Mouse (Mus musculus): ENCODE measurements around the gene Zfp648. TPM values are rescaled to one million over a fixed set of nuclear protein-coding genes. Genes with fewer than 3 reads are reported as not detected.
A peak's percentile ranks its signal among the peaks of the same experiment; 100 is the strongest.

Zfp648 gene
- polyA plus RNA-seq, 1 experiment from 2014 or later = 0.41 TPM

DNA sequence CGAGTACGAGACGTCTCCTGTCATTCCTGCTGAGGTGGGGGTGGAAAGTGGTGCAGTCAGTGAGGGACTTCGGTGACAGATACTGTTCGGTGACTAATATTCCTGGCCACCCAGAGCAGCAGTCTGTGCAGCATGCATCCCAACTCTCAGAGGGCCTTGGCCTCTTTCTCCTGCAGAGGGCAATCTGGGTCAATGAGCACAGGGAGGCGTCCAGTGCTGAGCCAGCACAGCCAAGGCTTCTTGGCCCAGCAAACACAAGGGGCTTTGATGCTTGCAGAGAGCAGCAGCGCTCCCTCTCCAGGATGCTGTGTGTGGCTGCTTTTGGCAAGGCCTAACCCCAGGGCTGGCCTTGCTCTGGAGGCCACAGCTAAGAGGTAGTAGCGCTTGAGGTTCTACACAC is 1.6 kb downstream of the Zfp648 start:
- Histone ChIP-seq H3K4me3 (ENCODE audit: low read depth, low read length) (no peak overlapping the region), H3K9ac (ENCODE audit: low read length) (no peak overlapping the region), H3K27ac (ENCODE audit: low read depth, low read length) (no peak overlapping the region), H3K27me3 (replicated peaks; ENCODE audit: control insufficient read depth, insufficient read depth, low read length) (peaks cover 23% of the 10 kb centered on the region), H3K4me1 (ENCODE audit: control insufficient read depth, insufficient read depth, low read length) (no peaks in the 10 kb centered on the region), H3K36me3 (ENCODE audit: control insufficient read depth, insufficient read depth, low read length) (no peaks in the 10 kb centered on the region), H3K4me2 (ENCODE audit: low read length) (no peak overlapping the region), H3K9me3 (replicated peaks; ENCODE audit: control insufficient read depth, low read length) (no peaks in the 10 kb centered on the region)
- no peak for DNase-seq (ENCODE audit: low spot score)
- 68% methylated on average over 8 of the region's 8 CpGs for WGBS
- no peak for ATAC-seq

DNA sequence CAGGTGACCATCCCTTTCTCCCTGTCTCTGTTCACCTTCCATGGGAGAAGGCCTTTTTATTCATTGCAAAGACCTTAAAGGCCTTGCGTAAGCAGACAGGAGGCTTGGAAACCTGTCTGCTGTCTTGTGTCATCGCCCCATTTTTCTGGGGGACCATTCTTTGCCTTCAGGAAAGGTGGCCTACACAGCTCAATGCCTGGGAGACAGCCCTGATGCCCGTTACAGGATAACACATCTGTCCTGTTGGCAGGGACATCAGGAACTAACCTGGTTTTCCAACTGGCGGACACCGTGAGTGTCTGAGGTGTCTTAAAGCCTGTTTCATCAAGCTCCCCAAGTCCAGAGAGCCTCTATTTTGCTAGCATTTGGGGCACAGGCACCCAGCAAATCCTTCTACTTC is 2.4 kb downstream of the Zfp648 start:
- Histone ChIP-seq H3K27ac (ENCODE audit: low read depth, low read length) (no peak overlapping the region), H3K9me3 (replicated peaks; ENCODE audit: control insufficient read depth, low read length) (no peaks in the 10 kb centered on the region), H3K27me3 (replicated peaks; ENCODE audit: control insufficient read depth, insufficient read depth, low read length) (peaks cover 23% of the 10 kb centered on the region), H3K9ac (ENCODE audit: low read length) (no peak overlapping the region), H3K4me1 (ENCODE audit: control insufficient read depth, insufficient read depth, low read length) (no peaks in the 10 kb centered on the region), H3K4me3 (ENCODE audit: low read depth, low read length) (no peak overlapping the region), H3K4me2 (ENCODE audit: low read length) (no peak overlapping the region), H3K36me3 (ENCODE audit: control insufficient read depth, insufficient read depth, low read length) (no peaks in the 10 kb centered on the region)
- WGBS = 91% methylated on average over 5 of the region's 5 CpGs
- DNase-seq (ENCODE audit: low spot score) = no peak
- ATAC-seq = no peak

DNA sequence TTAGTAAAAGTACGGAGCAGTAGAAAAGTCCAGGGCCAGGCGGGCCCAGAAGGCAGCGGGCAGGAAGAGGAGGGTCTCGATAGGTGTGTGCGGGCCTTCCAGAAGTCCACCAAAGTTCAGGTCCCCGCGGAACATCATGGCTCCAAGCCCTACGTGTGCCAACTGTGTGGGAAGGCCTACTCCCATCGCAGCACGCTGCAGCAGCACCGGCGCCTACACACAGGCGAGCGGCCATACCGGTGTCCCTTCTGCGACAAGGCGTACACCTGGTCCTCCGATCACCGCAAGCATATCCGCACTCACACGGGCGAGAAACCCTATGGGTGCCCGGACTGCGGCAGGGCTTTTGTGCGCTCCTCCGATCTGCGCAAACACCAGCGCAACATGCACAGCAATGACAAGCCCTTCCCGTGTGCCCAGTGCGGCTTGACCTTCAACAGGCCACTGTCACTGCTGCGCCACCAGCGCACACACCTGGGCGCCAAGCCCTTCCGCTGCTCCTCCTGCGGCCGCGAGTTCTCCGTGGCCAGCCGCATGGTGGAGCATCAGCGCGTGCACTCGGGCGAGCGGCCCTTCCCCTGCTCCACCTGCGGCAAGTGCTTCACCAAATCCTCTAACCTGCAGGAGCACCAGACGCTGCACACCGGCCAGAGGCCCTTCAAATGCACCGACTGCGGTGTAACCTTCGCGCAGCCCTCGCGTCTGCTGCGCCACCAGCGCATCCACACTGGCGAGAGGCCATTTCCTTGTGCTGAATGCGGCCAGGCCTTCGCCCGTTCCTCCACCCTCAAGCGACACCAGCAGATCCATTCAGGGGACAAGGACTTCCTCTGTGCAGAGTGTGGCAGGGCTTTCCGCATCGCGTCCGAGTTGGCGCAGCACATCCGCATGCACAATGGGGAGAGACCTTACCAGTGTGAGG is 3.9 kb downstream of the Zfp648 start:
- H3K9ac ChIP-seq (ENCODE audit: low read length) = peak overlapping the region; percentile 54
- peaks cover 23% of the 10 kb centered on the region for H3K27me3 ChIP-seq (replicated peaks; ENCODE audit: control insufficient read depth, insufficient read depth, low read length)
- no peaks in the 10 kb centered on the region for H3K4me1 ChIP-seq (ENCODE audit: control insufficient read depth, insufficient read depth, low read length)
- ATAC-seq (peak; percentile 54), DNase-seq (ENCODE audit: low spot score) (peak; percentile 35)
- H3K4me3 ChIP-seq (ENCODE audit: low read depth, low read length) = peak overlapping the region; percentile 34
- peak overlapping the region; percentile 63 for H3K4me2 ChIP-seq (ENCODE audit: low read length)
- no peaks in the 10 kb centered on the region for H3K9me3 ChIP-seq (replicated peaks; ENCODE audit: control insufficient read depth, low read length)
- no peaks in the 10 kb centered on the region for H3K36me3 ChIP-seq (ENCODE audit: control insufficient read depth, insufficient read depth, low read length)
- 10% methylated on average over 66 of the region's 66 CpGs for WGBS
- H3K27ac ChIP-seq (ENCODE audit: low read depth, low read length) = no peak overlapping the region

DNA sequence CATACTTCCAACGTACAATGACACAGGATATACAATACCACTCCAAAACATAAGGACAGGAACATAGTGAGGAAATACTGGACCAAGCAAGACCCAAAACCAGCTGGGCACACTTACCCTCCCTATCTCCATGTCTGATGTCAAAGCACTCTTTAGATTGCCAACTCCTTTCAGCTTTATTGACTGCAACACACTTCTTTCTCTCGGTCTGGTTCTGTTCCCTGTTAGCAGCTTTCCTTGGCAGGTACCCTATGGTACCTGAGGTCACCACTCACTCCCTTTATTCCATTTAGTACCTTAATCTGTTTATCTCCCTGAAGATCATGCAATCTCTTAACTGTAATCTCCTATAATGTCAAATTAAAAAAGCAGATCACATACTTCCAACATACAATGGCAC is 19.0 kb downstream of the Zfp648 start:
- H3K4me1 ChIP-seq (ENCODE audit: control insufficient read depth, insufficient read depth, low read length) = no peaks in the 10 kb centered on the region
- no peaks in the 10 kb centered on the region for H3K36me3 ChIP-seq (ENCODE audit: control insufficient read depth, insufficient read depth, low read length)
- H3K27ac ChIP-seq (ENCODE audit: low read depth, low read length) = no peak overlapping the region
- H3K9ac ChIP-seq (ENCODE audit: low read length) = no peak overlapping the region
- ATAC-seq (no peak), DNase-seq (ENCODE audit: low spot score) (no peak)
- H3K27me3 ChIP-seq (replicated peaks; ENCODE audit: control insufficient read depth, insufficient read depth, low read length) = no peaks in the 10 kb centered on the region
- 84% methylated on average over 2 of the region's 2 CpGs for WGBS
- H3K9me3 ChIP-seq (replicated peaks; ENCODE audit: control insufficient read depth, low read length) = no peaks in the 10 kb centered on the region
- H3K4me3 ChIP-seq (ENCODE audit: low read depth, low read length) = no peak overlapping the region
- no peak overlapping the region for H3K4me2 ChIP-seq (ENCODE audit: low read length)

DNA sequence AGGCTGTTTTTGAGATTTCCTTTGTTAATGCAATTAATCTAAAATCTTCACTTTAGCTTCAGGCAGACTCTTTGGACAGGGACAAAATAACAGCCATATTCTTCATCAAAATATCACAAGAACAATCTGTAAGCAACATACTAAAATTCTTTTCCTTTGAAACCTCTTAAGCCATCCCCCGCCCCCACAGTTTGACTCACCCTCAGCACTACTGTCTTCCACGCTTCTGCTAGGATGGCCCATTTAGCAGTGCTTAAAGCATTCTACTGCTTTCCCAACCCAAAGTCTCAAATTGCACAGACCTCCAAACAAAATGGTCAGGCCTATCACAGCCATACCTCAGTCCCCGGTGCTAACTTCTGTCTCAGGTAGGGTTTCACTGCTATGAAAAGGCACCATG is 19.6 kb downstream of the Zfp648 start:
- WGBS = 90% methylated on average over 3 of the region's 3 CpGs
- no peak overlapping the region for H3K4me3 ChIP-seq (ENCODE audit: low read depth, low read length)

DNA sequence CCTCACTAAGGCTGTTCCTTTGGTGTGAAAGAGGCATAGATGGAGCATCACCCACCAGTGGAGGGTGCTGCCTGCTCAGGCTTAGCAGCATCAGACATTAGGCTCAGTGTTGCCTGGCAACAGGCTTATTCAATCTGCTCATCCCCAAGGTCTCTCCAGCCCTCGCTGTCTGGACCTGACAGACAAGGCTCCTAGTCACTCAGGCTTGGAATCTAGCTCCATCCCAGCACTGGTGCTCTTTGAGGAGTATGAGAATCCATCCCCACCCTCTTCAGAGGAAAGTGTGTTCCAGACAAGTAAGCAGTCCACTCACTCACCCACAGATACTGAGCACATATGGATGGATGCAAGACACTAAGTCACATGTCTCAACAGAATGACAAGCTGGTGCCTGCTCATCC is 22.8 kb downstream of the Zfp648 start:
- no peaks in the 10 kb centered on the region for H3K36me3 ChIP-seq (ENCODE audit: control insufficient read depth, insufficient read depth, low read length)
- no peak overlapping the region for H3K4me3 ChIP-seq (ENCODE audit: low read depth, low read length)
- H3K9me3 ChIP-seq (replicated peaks; ENCODE audit: control insufficient read depth, low read length) = no peaks in the 10 kb centered on the region
- WGBS = 8% methylated on average over 1 of the region's 1 CpGs
- no peaks in the 10 kb centered on the region for H3K4me1 ChIP-seq (ENCODE audit: control insufficient read depth, insufficient read depth, low read length)
- no peak overlapping the region for H3K9ac ChIP-seq (ENCODE audit: low read length)
- H3K4me2 ChIP-seq (ENCODE audit: low read length) = no peak overlapping the region
- no peak for ATAC-seq
- no peak overlapping the region for H3K27ac ChIP-seq (ENCODE audit: low read depth, low read length)
- no peaks in the 10 kb centered on the region for H3K27me3 ChIP-seq (replicated peaks; ENCODE audit: control insufficient read depth, insufficient read depth, low read length)
- DNase-seq (ENCODE audit: low spot score) = peak; percentile 50

More for the DNA sequence above, 19.6 kb downstream of the Zfp648 start:
- DNase-seq (ENCODE audit: low spot score) (no peak), ATAC-seq (no peak)
- Histone ChIP-seq H3K27ac (ENCODE audit: low read depth, low read length) (no peak overlapping the region), H3K27me3 (replicated peaks; ENCODE audit: control insufficient read depth, insufficient read depth, low read length) (no peaks in the 10 kb centered on the region), H3K36me3 (ENCODE audit: control insufficient read depth, insufficient read depth, low read length) (no peaks in the 10 kb centered on the region), H3K4me2 (ENCODE audit: low read length) (no peak overlapping the region), H3K4me1 (ENCODE audit: control insufficient read depth, insufficient read depth, low read length) (no peaks in the 10 kb centered on the region), H3K9me3 (replicated peaks; ENCODE audit: control insufficient read depth, low read length) (no peaks in the 10 kb centered on the region), H3K9ac (ENCODE audit: low read length) (no peak overlapping the region)

DNA sequence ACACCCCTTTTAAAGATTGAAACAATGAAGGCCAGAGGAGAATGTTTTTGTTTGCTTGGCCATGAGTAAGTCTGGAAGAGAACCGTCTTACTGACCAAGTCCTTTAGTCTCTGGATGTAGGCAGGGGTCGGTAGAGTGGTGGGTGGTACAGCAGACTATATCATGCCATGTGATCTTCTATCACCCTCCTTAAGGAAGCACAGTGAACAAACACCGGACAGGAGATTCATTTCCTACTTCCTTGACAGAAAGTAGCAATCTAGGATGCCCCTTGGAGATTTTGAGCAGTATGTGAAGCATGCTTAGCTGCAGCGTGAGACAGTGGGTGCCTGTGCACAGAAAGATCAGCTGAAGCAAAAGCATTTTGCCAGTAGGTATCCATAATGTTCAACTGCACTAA is 31.6 kb downstream of the Zfp648 start:
- Histone ChIP-seq H3K27ac (ENCODE audit: low read depth, low read length) (no peak overlapping the region), H3K27me3 (replicated peaks; ENCODE audit: control insufficient read depth, insufficient read depth, low read length) (no peaks in the 10 kb centered on the region), H3K36me3 (ENCODE audit: control insufficient read depth, insufficient read depth, low read length) (no peaks in the 10 kb centered on the region), H3K4me2 (ENCODE audit: low read length) (no peak overlapping the region), H3K4me1 (ENCODE audit: control insufficient read depth, insufficient read depth, low read length) (no peaks in the 10 kb centered on the region), H3K9ac (ENCODE audit: low read length) (no peak overlapping the region), H3K9me3 (replicated peaks; ENCODE audit: control insufficient read depth, low read length) (no peaks in the 10 kb centered on the region), H3K4me3 (ENCODE audit: low read depth, low read length) (no peak overlapping the region)
- ATAC-seq = no peak
- WGBS = 86% methylated on average over 4 of the region's 4 CpGs
- no peak for DNase-seq (ENCODE audit: low spot score)

DNA sequence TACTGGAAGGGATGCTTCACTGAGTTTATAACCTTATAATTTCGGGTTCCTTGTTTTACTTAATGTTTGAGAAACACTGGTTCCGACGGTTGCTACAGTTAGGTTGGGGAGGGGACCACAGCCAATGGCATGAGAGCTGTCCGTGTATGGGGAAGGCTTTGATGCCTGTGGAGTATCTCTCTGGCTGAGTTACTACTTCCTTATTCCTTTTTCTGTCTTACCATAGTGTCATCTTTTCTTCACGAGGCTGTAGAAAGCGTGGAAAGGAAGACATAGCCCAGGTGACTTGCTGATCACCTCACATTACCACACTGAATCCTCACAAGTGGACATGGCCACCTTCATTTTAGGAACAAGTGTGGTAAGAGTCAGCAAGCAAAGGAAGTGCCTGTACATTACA is 32.0 kb downstream of the Zfp648 start:
- WGBS = 87% methylated on average over 6 of the region's 6 CpGs

DNA sequence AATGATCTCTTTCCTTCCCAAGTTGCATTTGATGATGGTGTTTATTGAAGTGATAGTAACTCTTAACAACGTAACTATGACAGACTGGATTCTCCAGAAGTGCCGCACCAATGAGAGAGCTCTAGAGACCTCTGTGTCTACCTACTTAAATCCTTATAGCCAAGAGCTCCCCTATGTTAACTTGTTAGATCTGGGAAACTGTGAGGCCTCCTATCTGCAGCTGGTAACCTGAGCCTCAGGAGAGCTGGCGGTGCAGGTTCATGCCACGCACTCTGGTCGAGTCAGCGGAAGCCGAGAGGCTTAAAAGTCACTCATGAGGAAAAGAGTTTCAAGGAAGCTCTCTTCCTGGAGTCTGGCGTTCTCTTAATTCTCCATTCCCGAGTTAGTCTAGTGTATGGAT is 33.8 kb downstream of the Zfp648 start:
- Histone ChIP-seq H3K4me3 (ENCODE audit: low read depth, low read length) (no peak overlapping the region), H3K36me3 (ENCODE audit: control insufficient read depth, insufficient read depth, low read length) (no peaks in the 10 kb centered on the region), H3K9me3 (replicated peaks; ENCODE audit: control insufficient read depth, low read length) (no peaks in the 10 kb centered on the region), H3K27ac (ENCODE audit: low read depth, low read length) (no peak overlapping the region), H3K27me3 (replicated peaks; ENCODE audit: control insufficient read depth, insufficient read depth, low read length) (no peaks in the 10 kb centered on the region), H3K4me1 (ENCODE audit: control insufficient read depth, insufficient read depth, low read length) (no peaks in the 10 kb centered on the region), H3K9ac (ENCODE audit: low read length) (no peak overlapping the region), H3K4me2 (ENCODE audit: low read length) (no peak overlapping the region)
- DNase-seq (ENCODE audit: low spot score) = no peak
- ATAC-seq = no peak
- 89% methylated on average over 9 of the region's 9 CpGs for WGBS

More for the DNA sequence above, 32.0 kb downstream of the Zfp648 start:
- no peaks in the 10 kb centered on the region for H3K9me3 ChIP-seq (replicated peaks; ENCODE audit: control insufficient read depth, low read length)
- H3K27me3 ChIP-seq (replicated peaks; ENCODE audit: control insufficient read depth, insufficient read depth, low read length) = no peaks in the 10 kb centered on the region
- ATAC-seq = no peak
- H3K27ac ChIP-seq (ENCODE audit: low read depth, low read length) = no peak overlapping the region
- no peak overlapping the region for H3K9ac ChIP-seq (ENCODE audit: low read length)
- no peak for DNase-seq (ENCODE audit: low spot score)
- H3K4me3 ChIP-seq (ENCODE audit: low read depth, low read length) = no peak overlapping the region
- H3K4me1 ChIP-seq (ENCODE audit: control insufficient read depth, insufficient read depth, low read length) = no peaks in the 10 kb centered on the region
- H3K4me2 ChIP-seq (ENCODE audit: low read length) = no peak overlapping the region
- H3K36me3 ChIP-seq (ENCODE audit: control insufficient read depth, insufficient read depth, low read length) = no peaks in the 10 kb centered on the region

Measured in forebrain, embryonic 14.5 days (tissue).